Mouse (Mus musculus) limb, embryonic 13.5 days (tissue): ENCODE data around the gene Notum. TPM values are rescaled to one million over a fixed set of nuclear protein-coding genes. Genes with fewer than 3 reads are reported as not detected.
"Not testable (repeated sequence)": the region's sequence is repeated elsewhere in the genome, so short reads cannot be mapped to it uniquely, and the experiment has no call there.

Source experiments
- ATAC-seq: fragments of 200-750 bp; cut with Nextera tagmentation; 2 replicates; pipeline ENCODE4 v1.8.0; 2017; ENCODE audit warnings: low read depth, moderate number of reproducible peaks, moderate TSS enrichment; ENCODE audit not compliant: low FRiP score
- H3K27ac ChIP-seq: fragments of 300-500 bp; sonication (generic); 2 replicates; pipeline ENCODE4 v1.5.1; 2015; ENCODE audit warnings: inconsistent platforms, mild to moderate bottlenecking, moderate library complexity
- H3K27me3 ChIP-seq: fragments of 300-500 bp; sonication (generic); 2 replicates; pipeline ENCODE4 v1.6.1; 2015; ENCODE audit warnings: mild to moderate bottlenecking, inconsistent platforms
- H3K36me3 ChIP-seq: fragments of 300-500 bp; sonication (generic); 2 replicates; pipeline ENCODE4 v1.6.1; 2015; ENCODE audit warnings: inconsistent platforms, mild to moderate bottlenecking, moderate library complexity
- H3K4me1 ChIP-seq: fragments of 300-500 bp; sonication (generic); 2 replicates; pipeline ENCODE4 v1.6.1; 2015; ENCODE audit warnings: inconsistent platforms
- H3K4me2 ChIP-seq: fragments of 300-500 bp; sonication (generic); replicated peaks from 2 replicates; pipeline ENCODE4 v1.6.1; 2015; ENCODE audit warnings: inconsistent platforms, mild to moderate bottlenecking, moderate library complexity
- H3K4me3 ChIP-seq: fragments of 300-500 bp; sonication (generic); 2 replicates; pipeline ENCODE4 v1.5.1; 2015; ENCODE audit warnings: moderate library complexity, mild to moderate bottlenecking, inconsistent platforms
- H3K9ac ChIP-seq: fragments of 300-500 bp; sonication (generic); 2 replicates; pipeline ENCODE4 v1.6.1; 2015; ENCODE audit warnings: mild to moderate bottlenecking, inconsistent platforms
- H3K9me3 ChIP-seq: fragments of 300-500 bp; sonication (generic); 2 replicates; pipeline ENCODE4 v1.6.1; 2016; ENCODE audit warnings: inconsistent platforms
- WGBS: fragments of 180-500 bp; shearing (Covaris S2); methylation state at CpG from one replicate; pipeline ENCODE4 v1.1.7; 2015; 5-methylcytosine and 5-hydroxymethylcytosine counted together
- polyA plus RNA-seq: library from polyadenylated mRNA; unstranded; fragments of >200 nt; fragmentation: Nextera tagmentation; extraction: Ambion mirVana; gene quantifications from 2 replicates; pipeline ENCODE4 v1.2.1, GENCODE M21; 2015

The Notum gene
- polyA plus RNA-seq, 1 experiment from 2014 or later, result 6.5 TPM

GRCm38 (mm10) chr11:120693461-120693860 lies 32.5 kb upstream of the Notum start:
- peaks cover 28% of the 10 kb centered on the region for H3K4me1 ChIP-seq
- ATAC-seq, result no peak
- H3K36me3 ChIP-seq, result peaks cover 71% of the 10 kb centered on the region
- H3K4me2 ChIP-seq, result no peak overlapping the region
- H3K9ac ChIP-seq, result no peak overlapping the region
- H3K4me3 ChIP-seq, result no peak overlapping the region
- WGBS, result 87% methylated on average over 3 of the region's 3 CpGs
- H3K27ac ChIP-seq, result no peak overlapping the region
- no peaks in the 10 kb centered on the region for H3K27me3 ChIP-seq
- H3K9me3 ChIP-seq, result no peaks in the 10 kb centered on the region

DNA sequence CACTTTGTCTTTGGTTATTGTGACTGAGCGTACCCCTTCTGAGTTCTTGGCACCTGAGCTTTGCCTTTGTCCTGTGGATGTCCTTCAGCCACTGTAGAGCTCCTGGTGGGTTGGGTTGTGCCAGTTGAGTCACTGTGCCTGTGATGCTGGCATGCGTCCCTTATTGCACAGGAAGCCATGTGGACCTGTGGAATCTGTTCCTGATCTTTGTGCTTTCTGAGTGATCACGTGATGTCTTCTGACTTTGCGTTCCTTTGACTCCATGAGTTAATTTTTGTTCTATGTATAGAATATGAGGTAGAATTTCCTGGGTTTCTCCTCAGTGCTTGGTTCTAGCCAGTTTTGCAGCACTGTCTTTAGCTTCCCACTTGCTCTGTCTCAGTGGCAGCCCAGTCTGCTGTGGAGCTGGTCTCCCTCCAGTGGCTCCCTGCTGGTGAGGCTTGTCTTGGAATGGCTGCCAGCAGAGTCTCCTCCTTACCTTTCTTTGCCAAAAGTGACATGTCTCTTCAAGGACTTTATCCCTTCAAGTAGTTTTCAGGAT lies 31.6 kb upstream of the Notum start:
- 91% methylated on average over 4 of the region's 4 CpGs for WGBS
- no peak for ATAC-seq

GRCm38 (mm10) chr11:120689365-120689764 lies 28.4 kb upstream of the Notum start:
- Histone ChIP-seq H3K9ac (no peak overlapping the region; the same call in 1 of the 2 replicates), H3K4me2 (no peak overlapping the region), H3K9me3 (no peaks in the 10 kb centered on the region), H3K27ac (no peak overlapping the region), H3K4me1 (0 out of 2 replicates have a peak, but pooled peaks cover under 1% of the 10 kb centered on the region), H3K4me3 (no peak overlapping the region), H3K27me3 (no peaks in the 10 kb centered on the region), H3K36me3 (peaks cover 86% of the 10 kb centered on the region)
- WGBS, result 80% methylated on average over 3 of the region's 3 CpGs
- ATAC-seq, result no peak

More for the DNA sequence above, 31.6 kb upstream of the Notum start:
- H3K36me3 ChIP-seq, result peaks cover 75% of the 10 kb centered on the region
- H3K9ac ChIP-seq, result no peak overlapping the region
- no peak overlapping the region for H3K27ac ChIP-seq
- H3K9me3 ChIP-seq, result no peaks in the 10 kb centered on the region
- H3K4me2 ChIP-seq, result no peak overlapping the region
- H3K4me3 ChIP-seq, result no peak overlapping the region
- no peaks in the 10 kb centered on the region for H3K27me3 ChIP-seq
- H3K4me1 ChIP-seq, result peaks cover 21% of the 10 kb centered on the region

- peaks cover 87% of the 10 kb centered on the region for H3K36me3 ChIP-seq
- H3K4me2 ChIP-seq, result no peak overlapping the region; the same call in 1 of the 2 replicates
- no peaks in the 10 kb centered on the region for H3K27me3 ChIP-seq
- no peaks in the 10 kb centered on the region for H3K9me3 ChIP-seq
- H3K9ac ChIP-seq, result no peak overlapping the region
- WGBS, result 77% methylated on average over 20 of the region's 20 CpGs
- peak overlapping the region; percentile 83 for H3K27ac ChIP-seq
- no peak for ATAC-seq
- no peak overlapping the region for H3K4me3 ChIP-seq
- no peaks in the 10 kb centered on the region for H3K4me1 ChIP-seq
These were observed 25.8 kb upstream of the Notum start for GRCm38 (mm10) chr11:120686650-120687272.

DNA sequence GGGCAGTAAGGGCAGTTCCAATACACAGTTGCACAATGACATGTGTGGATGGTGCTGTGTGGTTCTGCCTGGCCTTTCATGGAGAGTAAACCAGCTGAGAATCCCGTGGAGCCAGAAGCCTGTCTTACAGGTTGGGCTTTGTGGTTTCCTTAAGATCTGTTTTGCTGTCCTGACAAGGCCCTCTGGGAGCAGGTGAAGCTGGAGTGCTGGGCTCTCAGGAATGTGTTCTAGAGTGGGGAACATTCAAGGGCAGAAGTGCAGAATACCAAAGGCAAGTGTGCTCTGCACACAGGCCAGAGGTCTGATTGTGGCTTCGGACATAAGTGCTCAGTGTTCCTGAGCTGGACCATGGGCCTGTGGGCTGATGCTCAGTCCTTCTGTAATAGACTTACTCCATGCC lies 23.7 kb upstream of the Notum start:
- no peak overlapping the region for H3K4me3 ChIP-seq
- WGBS, result 85% methylated on average over 2 of the region's 2 CpGs
- no peaks in the 10 kb centered on the region for H3K4me1 ChIP-seq
- H3K27ac ChIP-seq, result no peak overlapping the region
- H3K9ac ChIP-seq, result no peak overlapping the region
- no peaks in the 10 kb centered on the region for H3K9me3 ChIP-seq
- H3K27me3 ChIP-seq, result no peaks in the 10 kb centered on the region
- no peak overlapping the region for H3K4me2 ChIP-seq
- H3K36me3 ChIP-seq, result peaks cover 91% of the 10 kb centered on the region
- ATAC-seq, result no peak

GRCm38 (mm10) chr11:120684086-120684485 lies 23.1 kb upstream of the Notum start:
- no peaks in the 10 kb centered on the region for H3K4me1 ChIP-seq
- H3K4me2 ChIP-seq, result no peak overlapping the region
- H3K36me3 ChIP-seq, result peaks cover 91% of the 10 kb centered on the region
- H3K4me3 ChIP-seq, result no peak overlapping the region
- no peak overlapping the region for H3K27ac ChIP-seq
- no peaks in the 10 kb centered on the region for H3K27me3 ChIP-seq
- no peak for ATAC-seq
- WGBS, result 76% methylated on average over 2 of the region's 2 CpGs
- no peaks in the 10 kb centered on the region for H3K9me3 ChIP-seq
- H3K9ac ChIP-seq, result no peak overlapping the region

GRCm38 (mm10) chr11:120683536-120683935 lies 22.6 kb upstream of the Notum start:
- H3K9me3 ChIP-seq, result no peaks in the 10 kb centered on the region
- WGBS, result 94% methylated on average over 3 of the region's 3 CpGs

GRCm38 (mm10) chr11:120682683-120683082 lies 21.7 kb upstream of the Notum start:
- Histone ChIP-seq H3K4me1 (no peaks in the 10 kb centered on the region), H3K4me2 (no peak overlapping the region), H3K9me3 (no peaks in the 10 kb centered on the region), H3K9ac (no peak overlapping the region), H3K36me3 (peaks cover 91% of the 10 kb centered on the region), H3K27me3 (no peaks in the 10 kb centered on the region), H3K27ac (no peak overlapping the region), H3K4me3 (no peak overlapping the region)
- ATAC-seq, result no peak
- WGBS, result 86% methylated on average over 5 of the region's 5 CpGs

More at GRCm38 (mm10) chr11:120683536-120683935, 22.6 kb upstream of the Notum start:
- H3K4me3 ChIP-seq, result no peak overlapping the region
- H3K36me3 ChIP-seq, result peaks cover 91% of the 10 kb centered on the region
- no peak overlapping the region for H3K9ac ChIP-seq
- no peak for ATAC-seq
- no peaks in the 10 kb centered on the region for H3K27me3 ChIP-seq
- no peak overlapping the region for H3K27ac ChIP-seq
- no peaks in the 10 kb centered on the region for H3K4me1 ChIP-seq
- H3K4me2 ChIP-seq, result no peak overlapping the region

DNA sequence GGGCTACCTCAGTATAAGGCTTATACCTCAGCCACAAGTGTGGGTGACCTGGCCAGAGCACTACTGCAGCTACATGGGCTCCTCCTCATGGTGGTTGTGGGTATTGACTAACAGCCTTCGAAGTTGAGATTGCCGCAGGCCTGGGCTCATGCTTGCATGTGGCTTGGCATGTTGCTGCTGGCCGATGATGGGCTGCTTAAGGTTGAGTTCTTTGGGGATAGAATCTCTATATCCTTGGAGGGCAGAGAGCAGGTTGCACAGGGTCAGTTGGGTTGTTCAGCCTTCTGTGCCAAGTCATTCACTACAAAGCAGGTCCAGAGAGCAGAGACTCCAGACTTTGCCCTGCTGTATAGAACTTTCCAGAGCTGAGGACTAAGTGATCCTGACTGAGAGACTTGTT lies 18.9 kb upstream of the Notum start:
- ATAC-seq, result no peak
- no peaks in the 10 kb centered on the region for H3K27me3 ChIP-seq
- H3K9me3 ChIP-seq, result no peaks in the 10 kb centered on the region
- H3K4me3 ChIP-seq, result no peak overlapping the region
- no peak overlapping the region for H3K27ac ChIP-seq
- H3K4me1 ChIP-seq, result 0 out of 2 replicates have a peak, but pooled peaks cover 6% of the 10 kb centered on the region
- H3K9ac ChIP-seq, result no peak overlapping the region
- no peak overlapping the region for H3K4me2 ChIP-seq
- H3K36me3 ChIP-seq, result peaks cover 86% of the 10 kb centered on the region
- WGBS, result 71% methylated on average over 3 of the region's 3 CpGs

DNA sequence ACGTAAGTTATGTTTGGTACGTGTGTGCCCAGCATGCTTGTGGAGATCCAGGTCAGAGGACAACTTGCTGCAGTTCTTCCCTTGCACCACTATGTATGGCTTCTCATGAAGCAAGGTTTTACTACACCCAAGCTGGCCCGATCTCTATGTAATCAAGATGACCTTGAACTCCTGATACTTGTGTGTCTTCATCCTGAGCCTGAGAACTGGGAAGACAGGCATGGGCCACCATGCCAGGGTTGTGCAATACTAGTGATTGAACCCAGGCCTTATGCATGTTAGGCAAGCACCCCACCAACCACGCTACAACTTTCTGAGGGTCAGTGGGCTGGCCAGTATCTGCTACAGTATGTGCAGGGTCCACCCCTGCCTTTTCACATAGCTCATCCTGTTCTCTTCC lies 16.0 kb upstream of the Notum start:
- peaks cover 16% of the 10 kb centered on the region for H3K4me1 ChIP-seq
- no peaks in the 10 kb centered on the region for H3K27me3 ChIP-seq
- no peak for ATAC-seq
- peaks cover 61% of the 10 kb centered on the region for H3K36me3 ChIP-seq
- no peak overlapping the region for H3K4me3 ChIP-seq
- H3K27ac ChIP-seq, result no peak overlapping the region
- WGBS, result 91% methylated on average over 4 of the region's 4 CpGs
- no peak overlapping the region for H3K9ac ChIP-seq
- no peaks in the 10 kb centered on the region for H3K9me3 ChIP-seq
- no peak overlapping the region for H3K4me2 ChIP-seq

- not testable (repeated sequence) for H3K9ac ChIP-seq, H3K27ac ChIP-seq, H3K9me3 ChIP-seq, H3K27me3 ChIP-seq, H3K4me3 ChIP-seq, ATAC-seq, H3K4me2 ChIP-seq
- WGBS, result 90% methylated on average over 4 of the region's 5 CpGs
- H3K36me3 ChIP-seq, result peaks cover 52% of the 10 kb centered on the region
- peaks cover 16% of the 10 kb centered on the region for H3K4me1 ChIP-seq
These were observed 14.9 kb upstream of the Notum start for GRCm38 (mm10) chr11:120675875-120676274.

DNA sequence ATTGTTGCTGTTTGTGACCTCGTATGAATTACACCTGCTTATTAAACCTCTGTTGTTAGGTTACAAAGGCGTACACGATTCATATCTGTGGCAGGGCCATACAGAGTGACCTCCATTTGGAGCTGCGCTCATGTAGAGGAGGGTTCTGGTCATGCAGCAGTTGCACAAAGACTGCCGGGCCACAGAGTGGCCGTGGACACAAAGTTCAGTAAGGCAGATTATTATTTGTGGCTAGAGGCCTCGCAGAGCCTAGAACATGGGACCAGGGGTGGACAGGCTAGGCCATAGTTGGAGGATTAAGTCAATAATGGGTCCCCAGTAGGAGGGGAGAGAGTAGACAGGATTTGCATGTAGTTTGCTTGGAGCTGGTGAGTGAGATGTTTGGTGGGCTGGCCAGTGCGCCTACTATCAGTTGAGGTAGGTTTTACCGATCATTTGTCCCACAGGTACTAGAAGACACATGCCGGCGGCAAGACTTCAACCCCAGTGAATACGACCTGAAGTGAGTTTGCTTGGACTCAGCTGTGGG lies 12.7 kb upstream of the Notum start:
- H3K4me2 ChIP-seq, result peak overlapping the region; percentile 89
- WGBS, result 40% methylated on average over 12 of the region's 12 CpGs
- ATAC-seq, result peak; percentile 9

More for the DNA sequence above, 12.7 kb upstream of the Notum start:
- Histone ChIP-seq H3K9me3 (no peaks in the 10 kb centered on the region), H3K4me3 (peak overlapping the region; percentile 72), H3K4me1 (peaks cover 16% of the 10 kb centered on the region), H3K36me3 (peaks cover 30% of the 10 kb centered on the region), H3K27ac (peak overlapping the region; percentile 79), H3K27me3 (no peaks in the 10 kb centered on the region), H3K9ac (peak overlapping the region; percentile 76)
